Mouse (Mus musculus): ENCODE measurements around the gene Anapc11.
"Not testable (repeated sequence)": the region's sequence is repeated elsewhere in the genome, so short reads cannot be mapped to it uniquely, and the experiment has no call there.

The Anapc11 gene

DNA sequence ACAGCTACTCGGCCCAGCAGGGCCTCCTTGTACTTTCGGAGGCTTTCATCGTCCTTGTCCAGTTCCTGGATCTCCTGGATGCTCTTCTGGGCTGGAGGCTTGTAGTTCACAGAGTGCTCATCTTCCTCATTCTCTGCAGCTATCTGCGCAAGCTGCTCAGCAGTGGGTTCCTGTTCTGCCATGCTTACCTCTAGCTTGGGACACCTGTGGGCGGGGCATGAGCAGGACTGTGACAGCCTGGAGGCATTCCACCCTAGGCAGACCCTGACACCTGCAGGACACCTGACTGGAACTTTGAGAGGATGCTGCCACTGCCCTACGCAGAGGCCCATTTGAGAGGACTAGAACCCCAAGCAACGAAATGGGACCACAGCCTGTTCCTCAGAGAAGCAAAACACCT, 18.0 kb upstream of the Anapc11 start:
- Histone ChIP-seq H3K36me3 (ENCODE audit: control insufficient read depth, insufficient read depth, low read length, poor library complexity, severe bottlenecking) (peaks cover 19% of the 10 kb centered on the region), H3K27me3 (ENCODE audit: control insufficient read depth, insufficient read depth, low read length, poor library complexity, severe bottlenecking) (no peaks in the 10 kb centered on the region)
- peak; percentile 65 for DNase-seq (ENCODE audit: low read depth, low spot score)

DNA sequence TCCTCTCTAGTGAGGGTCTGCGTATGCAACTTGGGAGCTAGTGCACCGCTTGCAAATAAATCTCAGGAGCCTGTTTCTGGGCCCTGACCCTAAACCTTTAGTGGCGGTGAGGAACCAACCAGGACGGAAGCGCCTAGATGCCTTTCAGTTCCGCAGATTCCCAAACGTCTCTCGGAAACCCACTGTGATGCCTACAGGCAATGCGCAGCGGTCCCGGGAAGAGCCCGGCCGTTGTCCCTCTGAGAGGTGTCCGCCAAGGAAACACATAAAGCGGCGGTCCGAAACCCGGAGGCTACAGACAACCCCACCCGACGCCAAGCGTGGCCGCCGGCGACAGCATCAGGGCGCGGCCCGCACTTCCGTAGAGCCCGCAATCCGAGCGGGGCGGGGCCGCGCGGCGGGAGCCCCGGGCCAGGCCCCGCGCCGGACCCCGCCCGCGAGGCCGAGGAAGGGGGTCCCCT, 17.3 kb upstream of the Anapc11 start:
- peak; percentile 58 for DNase-seq (ENCODE audit: low read depth, low spot score)
- Histone ChIP-seq H3K36me3 (ENCODE audit: control insufficient read depth, insufficient read depth, low read length, poor library complexity, severe bottlenecking) (peaks cover 20% of the 10 kb centered on the region), H3K27me3 (ENCODE audit: control insufficient read depth, insufficient read depth, low read length, poor library complexity, severe bottlenecking) (no peaks in the 10 kb centered on the region)

DNA sequence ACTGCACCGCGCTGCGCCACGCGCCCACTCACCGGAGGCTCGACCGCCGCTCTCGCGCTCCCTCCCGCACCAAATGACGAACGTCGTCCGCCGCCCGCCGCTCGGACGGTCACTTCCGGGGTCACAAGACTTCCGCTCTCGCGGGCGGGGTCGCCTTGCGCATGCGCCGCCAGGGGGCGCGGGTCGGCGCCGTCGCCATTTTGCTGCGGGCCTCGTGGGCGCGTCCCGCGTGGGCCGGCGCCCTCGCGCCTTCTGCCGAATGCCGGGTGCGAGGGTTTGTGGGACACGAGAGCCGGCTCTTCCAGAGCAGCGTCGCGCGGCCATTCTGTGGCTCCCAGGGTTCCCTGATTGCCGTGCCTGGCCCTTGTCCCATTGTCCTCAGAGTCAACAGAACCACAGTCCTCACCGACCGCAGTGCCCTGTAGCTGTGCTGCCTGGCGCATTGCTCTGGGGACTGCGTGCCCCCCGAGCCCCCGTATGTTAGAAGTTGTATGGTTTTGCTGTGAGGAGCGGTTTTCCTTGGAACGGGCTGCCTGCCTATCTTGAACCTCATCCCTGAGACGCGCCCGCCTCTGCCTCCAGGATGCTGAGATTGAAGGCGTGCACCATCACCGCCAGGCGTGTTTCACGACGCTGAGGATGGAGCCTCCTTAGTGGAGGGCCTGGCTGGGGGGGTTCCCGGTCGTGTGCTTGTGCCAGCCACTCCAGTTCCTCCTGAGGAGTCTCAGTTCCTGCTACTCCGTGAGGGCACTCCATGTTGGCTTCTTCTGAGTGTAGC, 16.5 kb upstream of the Anapc11 start, which contains the start of gene Arhgdia:
TSS of gene Arhgdia (minus strand) at position 135 of the 778 bp plus-strand sequence.
- H3K27me3 ChIP-seq (ENCODE audit: control insufficient read depth, insufficient read depth, low read length, poor library complexity, severe bottlenecking), result no peaks in the 10 kb centered on the region
- H3K36me3 ChIP-seq (ENCODE audit: control insufficient read depth, insufficient read depth, low read length, poor library complexity, severe bottlenecking), result peaks cover 20% of the 10 kb centered on the region
- peak; percentile 94 for DNase-seq (ENCODE audit: low read depth, low spot score)

DNA sequence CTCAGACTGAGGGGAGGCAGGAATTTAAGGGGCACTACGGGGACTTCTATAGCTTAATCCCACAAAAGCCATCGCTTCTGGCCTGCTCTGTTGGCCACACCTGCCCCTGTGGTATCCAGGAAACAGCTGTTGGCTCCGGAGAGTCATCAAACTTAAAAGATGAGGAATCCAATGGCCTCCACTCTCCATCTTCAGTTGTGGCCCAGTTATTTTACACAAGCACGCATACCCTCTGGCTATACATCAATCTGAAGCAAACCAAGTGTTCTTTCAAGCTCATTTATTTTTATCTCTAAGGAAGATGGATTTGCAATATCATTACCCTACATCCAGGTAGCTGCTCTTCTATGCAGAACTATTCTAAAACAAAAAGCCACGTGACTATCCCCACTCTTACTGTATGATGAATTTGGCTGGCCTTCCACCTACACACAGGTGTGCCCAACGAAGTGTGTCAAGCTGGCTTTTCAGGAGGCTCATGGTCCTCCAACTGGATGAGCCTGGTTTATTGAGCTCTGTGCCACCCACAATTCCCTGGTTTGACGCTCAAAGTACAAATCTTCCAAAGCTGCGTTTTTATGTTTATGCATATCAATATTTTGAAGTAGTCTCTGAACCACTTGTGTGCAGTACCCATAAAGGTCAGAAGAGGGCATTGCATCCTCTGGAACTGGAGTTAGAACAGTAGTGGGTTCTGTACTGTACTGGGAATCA, 15.8 kb upstream of the Anapc11 start:
- Histone ChIP-seq H3K27me3 (ENCODE audit: control insufficient read depth, insufficient read depth, low read length, poor library complexity, severe bottlenecking) (no peaks in the 10 kb centered on the region), H3K36me3 (ENCODE audit: control insufficient read depth, insufficient read depth, low read length, poor library complexity, severe bottlenecking) (peaks cover 20% of the 10 kb centered on the region)
- DNase-seq (ENCODE audit: low read depth, low spot score), result peak; percentile 76

DNA sequence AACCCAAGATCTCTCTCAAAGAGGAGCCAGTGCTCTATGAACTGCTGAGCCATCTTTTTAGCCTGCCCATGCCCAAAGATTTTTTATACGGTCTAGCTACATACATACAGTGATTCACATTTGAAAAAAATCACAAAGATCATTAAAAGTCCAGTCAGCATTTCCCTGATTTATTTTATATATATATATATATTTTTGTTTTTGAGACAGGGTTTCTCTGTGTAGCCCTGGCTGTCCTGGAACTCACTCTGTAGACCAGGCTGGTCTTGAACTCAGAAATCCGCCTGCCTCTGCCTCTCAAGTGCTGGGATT, 15.3 kb upstream of the Anapc11 start:
- H3K36me3 ChIP-seq (ENCODE audit: control insufficient read depth, insufficient read depth, low read length, poor library complexity, severe bottlenecking), result peaks cover 17% of the 10 kb centered on the region
- not testable (repeated sequence) for H3K27me3 ChIP-seq (ENCODE audit: control insufficient read depth, insufficient read depth, low read length, poor library complexity, severe bottlenecking); DNase-seq (ENCODE audit: low read depth, low spot score)

DNA sequence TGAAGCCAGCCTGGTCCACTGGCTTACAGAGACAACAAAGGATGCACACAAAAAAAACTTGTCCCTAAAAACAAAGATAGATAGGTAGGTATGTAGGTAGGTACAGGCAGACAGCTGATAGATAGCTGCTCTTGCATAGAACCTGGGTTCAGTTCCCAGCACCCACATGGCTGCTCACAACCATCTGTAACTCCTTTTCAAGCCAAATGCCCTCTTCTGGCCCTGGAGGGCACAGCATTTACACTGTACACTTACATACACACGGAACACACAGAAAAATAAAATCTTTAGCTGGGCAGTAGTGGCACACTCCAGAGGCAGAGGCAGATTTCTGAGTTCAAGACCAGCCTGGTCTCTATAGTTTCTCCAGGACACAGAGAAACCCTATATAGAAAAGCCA, 14.3 kb upstream of the Anapc11 start:
- Histone ChIP-seq H3K27me3 (ENCODE audit: control insufficient read depth, insufficient read depth, low read length, poor library complexity, severe bottlenecking) (no peaks in the 10 kb centered on the region), H3K36me3 (ENCODE audit: control insufficient read depth, insufficient read depth, low read length, poor library complexity, severe bottlenecking) (peaks cover 11% of the 10 kb centered on the region)
- no peak for DNase-seq (ENCODE audit: low read depth, low spot score)

DNA sequence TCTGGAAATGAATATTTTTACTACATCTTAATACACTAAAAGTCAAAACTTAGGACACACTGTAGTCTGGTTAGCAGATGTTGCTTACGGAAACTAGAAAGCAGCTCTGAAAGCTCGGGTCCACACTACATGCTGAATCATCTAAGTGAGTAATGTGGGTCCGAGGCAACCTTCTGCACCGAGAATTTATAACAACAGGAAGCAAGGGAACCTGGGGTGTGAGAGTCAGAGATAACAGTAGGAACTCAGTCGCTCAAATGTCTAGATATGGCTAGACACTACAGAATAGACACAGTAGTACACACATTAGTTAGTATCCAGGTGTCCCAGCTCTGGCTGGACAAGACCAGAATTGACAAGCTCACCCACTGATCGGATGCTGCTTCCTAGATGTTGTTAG, 9.7 kb upstream of the Anapc11 start:
- peaks cover 4% of the 10 kb centered on the region; the same call in 1 of the 2 replicates for H3K36me3 ChIP-seq (ENCODE audit: control insufficient read depth, insufficient read depth, low read length, poor library complexity, severe bottlenecking)
- no peaks in the 10 kb centered on the region for H3K27me3 ChIP-seq (ENCODE audit: control insufficient read depth, insufficient read depth, low read length, poor library complexity, severe bottlenecking)
- DNase-seq (ENCODE audit: low read depth, low spot score), result no peak

DNA sequence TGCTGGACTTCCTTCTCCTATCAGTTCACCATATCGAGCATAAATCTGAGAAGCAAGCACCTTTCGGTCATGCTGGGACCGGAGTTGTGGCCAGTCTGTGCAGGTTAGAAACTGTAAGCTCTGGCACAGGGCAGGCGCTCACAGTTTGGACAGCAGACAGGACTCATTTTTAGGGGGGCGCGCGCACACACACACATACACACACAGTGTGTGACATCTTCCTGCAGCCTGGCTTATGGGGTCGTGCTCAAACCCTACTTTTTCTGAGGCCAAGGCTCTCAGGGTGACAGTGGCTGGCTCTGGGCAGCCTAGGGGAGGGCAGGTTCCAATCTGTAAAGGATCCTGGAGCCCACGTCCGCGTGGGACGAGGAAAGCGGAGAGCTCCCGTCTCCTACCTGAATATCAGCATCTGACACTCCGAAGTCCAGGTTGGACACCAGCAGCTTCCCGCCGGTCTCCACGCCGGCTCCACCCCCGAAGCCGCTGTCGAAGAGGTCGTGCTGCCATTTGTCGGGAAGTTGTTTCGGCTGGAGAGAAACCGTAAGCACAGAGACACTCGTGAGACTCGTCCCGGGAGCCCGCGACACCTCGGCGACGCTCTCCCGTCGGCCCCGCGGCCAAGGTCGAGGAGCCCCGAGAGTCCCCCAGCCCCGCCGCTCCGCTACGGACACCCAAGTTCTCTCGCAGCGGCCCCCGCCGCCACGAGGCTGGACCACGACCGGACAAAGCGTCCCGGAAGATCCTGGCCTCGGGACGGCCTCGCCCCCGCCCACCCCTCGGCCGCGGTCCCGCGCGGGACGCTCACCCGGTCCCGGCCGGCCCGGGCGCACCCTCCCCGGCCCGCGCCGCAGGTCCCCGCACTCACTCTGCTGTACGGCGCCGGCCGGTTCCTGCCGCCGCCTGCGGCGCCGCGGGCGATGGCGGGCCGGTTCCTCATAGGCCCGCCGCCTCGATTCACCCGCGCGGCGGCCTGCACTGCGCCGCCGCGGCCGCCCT, 683 bp upstream of the Anapc11 start:
- peaks cover 6% of the 10 kb centered on the region for H3K36me3 ChIP-seq (ENCODE audit: control insufficient read depth, insufficient read depth, low read length, poor library complexity, severe bottlenecking)
- H3K27me3 ChIP-seq (ENCODE audit: control insufficient read depth, insufficient read depth, low read length, poor library complexity, severe bottlenecking), result no peaks in the 10 kb centered on the region
- peak; percentile 30 for DNase-seq (ENCODE audit: low read depth, low spot score)

DNA sequence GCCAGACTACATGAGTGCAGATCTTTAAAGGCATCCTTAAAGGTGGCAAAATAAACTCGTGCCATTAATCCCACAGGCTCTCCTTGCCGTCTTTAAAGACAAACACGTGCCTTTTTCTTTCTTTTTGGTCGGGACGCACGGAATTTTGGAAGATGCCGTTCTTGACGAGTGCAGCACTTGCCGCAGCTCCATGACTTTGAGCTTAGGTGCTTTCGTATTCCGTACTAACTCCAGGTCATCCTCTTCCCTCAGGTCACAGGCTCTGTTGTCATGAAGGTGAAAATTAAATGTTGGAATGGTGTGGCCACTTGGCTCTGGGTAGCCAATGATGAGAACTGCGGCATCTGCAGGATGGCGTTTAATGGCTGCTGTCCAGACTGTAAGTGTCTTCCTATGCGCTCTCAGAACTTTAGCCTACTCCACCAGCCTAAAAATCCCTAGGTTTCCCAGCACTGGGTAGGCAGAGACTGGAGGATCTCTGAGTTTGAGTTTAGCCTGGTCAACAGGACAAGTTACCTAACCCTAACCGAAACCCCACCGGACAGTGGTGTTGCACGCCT, 849 bp downstream of the Anapc11 start:
- Histone ChIP-seq H3K27me3 (ENCODE audit: control insufficient read depth, insufficient read depth, low read length, poor library complexity, severe bottlenecking) (no peaks in the 10 kb centered on the region), H3K36me3 (ENCODE audit: control insufficient read depth, insufficient read depth, low read length, poor library complexity, severe bottlenecking) (peaks cover 6% of the 10 kb centered on the region)
- DNase-seq (ENCODE audit: low read depth, low spot score), result no peak

DNA sequence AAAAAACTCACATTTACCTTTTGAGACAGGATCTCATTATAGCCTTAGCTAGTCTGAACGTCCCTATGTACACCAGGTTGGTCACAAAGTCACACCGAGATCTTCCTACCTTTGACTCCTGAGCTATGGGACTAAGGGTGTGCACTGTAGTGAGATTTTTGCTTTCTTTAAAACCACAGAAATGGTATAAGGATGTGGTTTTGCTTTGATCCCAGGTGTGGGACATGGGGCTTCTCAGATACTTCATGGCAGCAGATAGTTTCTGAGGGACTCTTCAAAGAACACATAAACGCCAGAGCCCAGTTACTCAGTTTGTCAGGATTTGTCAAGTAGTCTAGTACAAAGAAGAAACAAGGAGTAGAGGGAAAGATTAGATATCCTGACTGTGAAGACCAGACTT, 2.5 kb downstream of the Anapc11 start:
- Histone ChIP-seq H3K36me3 (ENCODE audit: control insufficient read depth, insufficient read depth, low read length, poor library complexity, severe bottlenecking) (peaks cover 7% of the 10 kb centered on the region), H3K27me3 (ENCODE audit: control insufficient read depth, insufficient read depth, low read length, poor library complexity, severe bottlenecking) (no peaks in the 10 kb centered on the region)
- DNase-seq (ENCODE audit: low read depth, low spot score), result no peak

DNA sequence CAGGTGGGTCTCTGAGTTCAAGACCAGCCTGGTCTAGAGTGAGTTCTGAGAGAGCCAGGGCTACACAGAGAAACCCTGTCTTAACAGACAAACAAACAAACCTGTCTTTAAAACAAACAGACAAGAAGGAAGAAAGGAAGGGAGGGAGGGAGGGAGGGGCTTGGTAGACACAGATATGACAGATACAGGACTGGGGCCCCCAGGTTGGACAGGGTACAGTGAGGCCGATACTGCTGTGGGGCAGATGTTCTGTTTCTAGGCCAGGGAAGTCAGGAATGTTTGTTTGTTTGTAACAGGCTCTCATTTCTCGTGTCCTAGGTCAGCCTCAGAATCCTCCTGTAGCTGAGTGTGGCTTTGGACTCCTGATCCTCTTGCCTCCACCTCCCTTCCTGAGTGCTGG, 5.3 kb downstream of the Anapc11 start:
- no peaks in the 10 kb centered on the region for H3K27me3 ChIP-seq (ENCODE audit: control insufficient read depth, insufficient read depth, low read length, poor library complexity, severe bottlenecking)
- DNase-seq (ENCODE audit: low read depth, low spot score), result no peak
- peaks cover 6% of the 10 kb centered on the region for H3K36me3 ChIP-seq (ENCODE audit: control insufficient read depth, insufficient read depth, low read length, poor library complexity, severe bottlenecking)

DNA sequence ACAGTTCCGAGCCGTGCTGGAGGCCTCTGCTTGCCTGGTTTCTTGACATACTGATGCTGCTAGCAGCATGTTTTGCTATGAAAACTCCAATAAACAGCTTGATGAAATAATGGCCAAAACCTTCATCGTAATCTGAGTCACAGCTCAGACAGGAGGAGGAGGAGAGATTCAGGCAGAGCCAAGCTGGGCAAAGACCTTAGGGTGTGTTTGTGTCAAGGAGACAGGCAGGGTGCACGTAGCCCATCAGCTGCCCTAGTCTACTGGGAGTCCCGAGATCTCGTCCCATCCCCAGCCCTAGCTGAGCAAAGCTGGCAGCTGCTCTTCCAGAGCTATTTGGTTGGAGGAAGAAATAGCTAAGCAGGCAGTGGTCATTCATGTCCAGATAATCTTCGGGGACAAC, 7.4 kb downstream of the Anapc11 start:
- Histone ChIP-seq H3K27me3 (ENCODE audit: control insufficient read depth, insufficient read depth, low read length, poor library complexity, severe bottlenecking) (no peaks in the 10 kb centered on the region), H3K36me3 (ENCODE audit: control insufficient read depth, insufficient read depth, low read length, poor library complexity, severe bottlenecking) (peaks cover 6% of the 10 kb centered on the region; the same call in 1 of the 2 replicates)
- no peak for DNase-seq (ENCODE audit: low read depth, low spot score)

DNA sequence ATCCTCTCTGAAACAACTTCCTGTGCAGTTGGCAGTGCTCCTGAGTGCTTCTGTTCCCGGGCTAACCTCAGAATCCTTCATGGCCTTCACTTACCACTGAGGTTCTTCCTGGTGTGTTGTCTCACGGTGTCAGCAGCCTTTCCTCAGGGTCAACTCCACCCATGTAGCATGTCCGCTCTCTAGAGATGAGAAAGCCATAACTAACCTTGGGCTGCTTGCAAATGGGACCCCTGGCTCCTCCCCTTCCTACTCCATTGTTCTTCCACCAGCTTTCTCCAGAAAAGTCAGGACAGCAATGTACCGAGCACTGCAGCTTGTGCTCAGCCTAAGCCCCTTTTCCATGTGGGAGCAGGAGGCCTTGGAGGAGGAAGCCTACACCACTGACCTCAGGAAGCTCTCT, 8.5 kb downstream of the Anapc11 start:
- no peak for DNase-seq (ENCODE audit: low read depth, low spot score)
- Histone ChIP-seq H3K27me3 (ENCODE audit: control insufficient read depth, insufficient read depth, low read length, poor library complexity, severe bottlenecking) (no peaks in the 10 kb centered on the region), H3K36me3 (ENCODE audit: control insufficient read depth, insufficient read depth, low read length, poor library complexity, severe bottlenecking) (peaks cover 6% of the 10 kb centered on the region; the same call in 1 of the 2 replicates)

DNA sequence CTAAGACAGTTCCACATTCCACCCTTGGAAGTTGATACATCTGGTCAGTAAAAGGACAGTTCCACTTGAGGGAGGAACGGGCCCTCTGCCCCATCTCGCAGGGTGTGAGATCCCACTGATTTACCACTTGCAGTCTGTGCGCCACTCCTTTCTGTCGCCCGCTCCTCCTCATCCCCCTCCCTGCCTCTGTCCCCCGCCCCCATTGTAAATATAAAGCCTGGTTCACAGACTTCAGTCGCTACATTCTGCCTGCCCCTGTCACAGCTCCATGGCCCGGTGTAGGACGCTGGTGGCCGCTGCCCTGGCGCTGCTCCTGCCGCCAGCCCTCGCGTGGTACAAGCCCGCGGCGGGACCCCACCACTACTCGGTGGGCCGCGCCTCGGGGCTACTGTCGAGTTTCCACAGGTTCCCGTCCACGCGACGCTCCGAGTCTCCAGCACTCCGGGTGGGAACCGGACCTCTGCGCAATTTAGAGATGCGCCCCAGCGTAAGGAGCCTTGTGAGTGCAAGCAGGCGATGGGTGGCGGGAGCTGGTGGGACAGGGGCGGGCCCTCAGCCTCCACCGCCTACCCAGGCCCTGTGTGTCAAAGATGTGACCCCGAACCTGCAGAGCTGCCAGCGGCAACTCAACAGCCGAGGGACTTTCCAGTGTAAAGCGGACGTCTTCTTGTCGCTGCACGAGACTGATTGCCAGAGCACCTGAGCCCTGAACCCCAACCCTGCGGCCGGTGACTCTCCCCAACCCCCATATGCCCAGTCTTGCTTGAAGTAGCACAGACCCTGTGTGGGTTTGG, 10.2 kb downstream of the Anapc11 start, which contains the start of gene Npb:
TSS of gene Npb (plus strand) at position 237 of the 794 bp plus-strand sequence.
- peaks cover 10% of the 10 kb centered on the region for H3K36me3 ChIP-seq (ENCODE audit: control insufficient read depth, insufficient read depth, low read length, poor library complexity, severe bottlenecking)
- H3K27me3 ChIP-seq (ENCODE audit: control insufficient read depth, insufficient read depth, low read length, poor library complexity, severe bottlenecking), result no peaks in the 10 kb centered on the region
- no peak for DNase-seq (ENCODE audit: low read depth, low spot score)
